Mouse (Mus musculus): ENCODE data around the gene Prkn. TPM values are rescaled to one million over a fixed set of nuclear protein-coding genes. Genes with fewer than 3 reads are reported as not detected.

Prkn gene
- polyA plus RNA-seq, 1 experiment: 1.00 TPM

- no peaks in the 10 kb centered on the region for H3K36me3 ChIP-seq (replicated peaks; ENCODE audit: low read length)
Observed at GRCm38 (mm10) chr17:10962151-10962550, 122.0 kb downstream of the Prkn start.

GRCm38 (mm10) chr17:10982136-10982535 lies 142.0 kb downstream of the Prkn start:
- Histone ChIP-seq H3K4me3 (replicated peaks) (no peak overlapping the region), H3K36me3 (replicated peaks; ENCODE audit: low read length) (no peaks in the 10 kb centered on the region), H3K27me3 (replicated peaks) (no peaks in the 10 kb centered on the region), H3K9me3 (no peaks in the 10 kb centered on the region), H3K4me1 (no peaks in the 10 kb centered on the region)
- no peak for TF ChIP-seq GATA1 (IDR thresholded peaks at IDR 0.05; ENCODE audit: borderline replicate concordance, low read length)
- no peak for TF ChIP-seq FLI1 (IDR thresholded peaks at IDR 0.05; ENCODE audit: low read length)

More at GRCm38 (mm10) chr17:10962151-10962550, 122.0 kb downstream of the Prkn start:
- Histone ChIP-seq H3K4me3 (replicated peaks) (no peak overlapping the region), H3K9me3 (no peaks in the 10 kb centered on the region), H3K4me1 (no peaks in the 10 kb centered on the region), H3K27me3 (replicated peaks) (no peaks in the 10 kb centered on the region)
- TF ChIP-seq GATA1 (IDR thresholded peaks at IDR 0.05; ENCODE audit: borderline replicate concordance, low read length): no peak
- no peak for TF ChIP-seq FLI1 (IDR thresholded peaks at IDR 0.05; ENCODE audit: low read length)

DNA sequence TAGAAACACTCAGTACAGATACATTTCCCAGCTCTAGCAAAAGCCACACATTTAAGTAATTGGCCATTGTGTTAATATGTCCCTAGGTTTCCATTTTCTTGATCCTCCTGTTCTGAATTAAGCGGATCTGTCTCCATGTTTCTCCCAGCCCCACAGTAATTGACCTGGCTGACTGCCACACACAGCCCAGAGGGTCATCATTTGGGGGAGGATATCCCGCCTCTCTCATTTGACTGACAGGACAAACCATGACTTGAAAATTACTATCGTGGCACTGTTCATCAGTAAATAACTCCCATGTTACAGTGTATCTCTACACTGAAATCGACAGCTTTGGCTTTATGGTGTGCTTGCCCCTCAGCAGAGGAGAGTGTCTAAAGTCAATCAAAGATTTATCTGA lies 146.9 kb downstream of the Prkn start:
- TF ChIP-seq GATA1 (IDR thresholded peaks at IDR 0.05; ENCODE audit: borderline replicate concordance, low read length) (no peak), FLI1 (IDR thresholded peaks at IDR 0.05; ENCODE audit: low read length) (no peak)
- Histone ChIP-seq H3K9me3 (no peaks in the 10 kb centered on the region), H3K4me3 (replicated peaks) (no peak overlapping the region), H3K4me1 (no peaks in the 10 kb centered on the region), H3K27me3 (replicated peaks) (no peaks in the 10 kb centered on the region), H3K36me3 (replicated peaks; ENCODE audit: low read length) (no peaks in the 10 kb centered on the region)

- Histone ChIP-seq H3K36me3 (replicated peaks; ENCODE audit: low read length) (no peaks in the 10 kb centered on the region), H3K4me1 (no peaks in the 10 kb centered on the region), H3K27me3 (replicated peaks) (no peaks in the 10 kb centered on the region), H3K4me3 (replicated peaks) (no peak overlapping the region), H3K9me3 (no peaks in the 10 kb centered on the region)
- TF ChIP-seq GATA1 (IDR thresholded peaks at IDR 0.05; ENCODE audit: borderline replicate concordance, low read length) (no peak), FLI1 (IDR thresholded peaks at IDR 0.05; ENCODE audit: low read length) (no peak)
Observed at GRCm38 (mm10) chr17:10997291-10997690, 157.1 kb downstream of the Prkn start.

GRCm38 (mm10) chr17:11023371-11023770 lies 183.2 kb downstream of the Prkn start:
- Histone ChIP-seq H3K9me3 (peaks cover 3% of the 10 kb centered on the region; the same call in 1 of the 2 replicates), H3K27me3 (replicated peaks) (no peaks in the 10 kb centered on the region), H3K36me3 (replicated peaks; ENCODE audit: low read length) (no peaks in the 10 kb centered on the region), H3K4me1 (no peaks in the 10 kb centered on the region), H3K4me3 (replicated peaks) (no peak overlapping the region)
- no peak for TF ChIP-seq FLI1 (IDR thresholded peaks at IDR 0.05; ENCODE audit: low read length)

- Histone ChIP-seq H3K27me3 (replicated peaks) (no peaks in the 10 kb centered on the region), H3K9me3 (peaks cover 6% of the 10 kb centered on the region; the same call in 1 of the 2 replicates), H3K4me1 (no peaks in the 10 kb centered on the region), H3K36me3 (replicated peaks; ENCODE audit: low read length) (no peaks in the 10 kb centered on the region), H3K4me3 (replicated peaks) (no peak overlapping the region)
- TF ChIP-seq FLI1 (IDR thresholded peaks at IDR 0.05; ENCODE audit: low read length): no peak
- TF ChIP-seq GATA1 (IDR thresholded peaks at IDR 0.05; ENCODE audit: borderline replicate concordance, low read length): no peak
Observed at GRCm38 (mm10) chr17:11029348-11029747, 189.2 kb downstream of the Prkn start.

DNA sequence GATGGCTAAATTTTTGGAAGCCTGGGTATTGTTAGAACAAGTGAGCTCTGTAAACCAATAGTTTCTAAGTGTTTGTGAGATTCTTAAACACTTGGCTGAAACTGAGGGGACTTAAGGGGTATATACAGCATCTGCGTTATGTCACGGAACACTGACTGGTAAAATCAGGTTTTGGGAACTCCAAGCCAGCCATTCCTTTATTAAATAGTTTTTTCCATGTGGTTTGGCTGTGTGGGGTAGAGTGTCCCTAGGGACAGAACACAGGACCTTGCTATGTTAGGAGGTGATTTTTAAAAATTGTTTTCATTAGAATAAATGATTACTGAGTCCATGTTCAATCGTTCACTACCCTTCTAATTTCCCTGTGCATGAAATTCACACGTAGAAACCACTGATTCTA lies 190.8 kb downstream of the Prkn start:
- H3K27me3 ChIP-seq (replicated peaks): no peaks in the 10 kb centered on the region
- TF ChIP-seq GATA1 (IDR thresholded peaks at IDR 0.05; ENCODE audit: borderline replicate concordance, low read length) (no peak), FLI1 (IDR thresholded peaks at IDR 0.05; ENCODE audit: low read length) (no peak)
- no peaks in the 10 kb centered on the region for H3K36me3 ChIP-seq (replicated peaks; ENCODE audit: low read length)
- no peak overlapping the region for H3K4me3 ChIP-seq (replicated peaks)
- H3K4me1 ChIP-seq: no peaks in the 10 kb centered on the region
- peaks cover 6% of the 10 kb centered on the region; the same call in 1 of the 2 replicates for H3K9me3 ChIP-seq

DNA sequence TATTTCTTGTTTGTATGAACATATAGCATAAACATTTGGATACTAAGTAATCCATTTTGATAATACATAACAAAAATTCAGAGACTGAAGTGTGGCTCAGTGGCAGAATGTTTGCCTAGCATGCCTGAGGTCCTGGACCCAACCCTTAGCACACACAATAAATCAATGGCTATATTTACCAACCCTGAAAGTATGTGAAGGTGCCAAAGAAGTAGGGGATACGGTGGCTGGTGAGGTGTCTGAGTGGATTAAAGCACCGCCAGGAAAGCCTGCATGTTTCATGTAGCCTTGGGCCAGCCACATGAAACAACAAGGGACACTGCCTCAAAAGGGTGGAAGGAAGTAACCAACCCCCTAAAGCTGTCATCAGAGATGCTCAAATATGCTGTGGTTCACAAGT lies 192.2 kb downstream of the Prkn start:
- peaks cover 6% of the 10 kb centered on the region; the same call in 1 of the 2 replicates for H3K9me3 ChIP-seq
- no peaks in the 10 kb centered on the region for H3K27me3 ChIP-seq (replicated peaks)
- H3K36me3 ChIP-seq (replicated peaks; ENCODE audit: low read length): no peaks in the 10 kb centered on the region
- no peaks in the 10 kb centered on the region for H3K4me1 ChIP-seq
- TF ChIP-seq GATA1 (IDR thresholded peaks at IDR 0.05; ENCODE audit: borderline replicate concordance, low read length) (no peak), FLI1 (IDR thresholded peaks at IDR 0.05; ENCODE audit: low read length) (no peak)
- no peak overlapping the region for H3K4me3 ChIP-seq (replicated peaks)

DNA sequence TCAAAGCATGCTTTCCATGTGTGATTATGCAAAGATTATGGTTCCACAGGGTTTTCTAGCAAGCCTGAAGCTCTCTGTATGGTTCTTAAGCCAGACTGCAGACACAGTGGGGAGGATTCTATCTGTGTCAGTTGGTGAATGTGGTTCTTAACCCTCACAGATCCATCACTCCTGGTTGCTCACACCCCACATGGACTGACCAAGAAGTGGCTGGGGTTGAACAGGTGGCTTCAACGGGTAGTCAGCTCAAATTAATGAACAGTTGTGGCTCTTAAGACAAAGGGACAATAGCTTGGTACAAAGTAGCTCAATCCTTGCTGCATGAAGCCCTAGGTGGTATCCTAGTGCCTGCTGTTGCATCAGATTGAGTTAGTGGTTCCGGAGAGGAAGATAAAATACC lies 193.4 kb downstream of the Prkn start:
- TF ChIP-seq FLI1 (IDR thresholded peaks at IDR 0.05; ENCODE audit: low read length) (no peak), GATA1 (IDR thresholded peaks at IDR 0.05; ENCODE audit: borderline replicate concordance, low read length) (no peak)
- Histone ChIP-seq H3K4me1 (no peaks in the 10 kb centered on the region), H3K36me3 (replicated peaks; ENCODE audit: low read length) (no peaks in the 10 kb centered on the region), H3K9me3 (peaks cover 6% of the 10 kb centered on the region; the same call in 1 of the 2 replicates), H3K4me3 (replicated peaks) (no peak overlapping the region), H3K27me3 (replicated peaks) (no peaks in the 10 kb centered on the region)

GRCm38 (mm10) chr17:11038272-11038671 lies 198.1 kb downstream of the Prkn start:
- Histone ChIP-seq H3K4me3 (replicated peaks) (no peak overlapping the region), H3K4me1 (no peaks in the 10 kb centered on the region), H3K36me3 (replicated peaks; ENCODE audit: low read length) (no peaks in the 10 kb centered on the region), H3K27me3 (replicated peaks) (no peaks in the 10 kb centered on the region), H3K9me3 (no peaks in the 10 kb centered on the region)
- TF ChIP-seq FLI1 (IDR thresholded peaks at IDR 0.05; ENCODE audit: low read length): no peak
- no peak for TF ChIP-seq GATA1 (IDR thresholded peaks at IDR 0.05; ENCODE audit: borderline replicate concordance, low read length)

GRCm38 (mm10) chr17:11058986-11059385 lies 218.8 kb downstream of the Prkn start:
- TF ChIP-seq FLI1 (IDR thresholded peaks at IDR 0.05; ENCODE audit: low read length) (no peak), GATA1 (IDR thresholded peaks at IDR 0.05; ENCODE audit: borderline replicate concordance, low read length) (no peak)
- Histone ChIP-seq H3K4me3 (replicated peaks) (no peak overlapping the region), H3K27me3 (replicated peaks) (no peaks in the 10 kb centered on the region), H3K4me1 (no peaks in the 10 kb centered on the region), H3K36me3 (replicated peaks; ENCODE audit: low read length) (no peaks in the 10 kb centered on the region), H3K9me3 (no peaks in the 10 kb centered on the region)
